Mouse (Mus musculus): ENCODE data around the gene Lrp10.

DNA sequence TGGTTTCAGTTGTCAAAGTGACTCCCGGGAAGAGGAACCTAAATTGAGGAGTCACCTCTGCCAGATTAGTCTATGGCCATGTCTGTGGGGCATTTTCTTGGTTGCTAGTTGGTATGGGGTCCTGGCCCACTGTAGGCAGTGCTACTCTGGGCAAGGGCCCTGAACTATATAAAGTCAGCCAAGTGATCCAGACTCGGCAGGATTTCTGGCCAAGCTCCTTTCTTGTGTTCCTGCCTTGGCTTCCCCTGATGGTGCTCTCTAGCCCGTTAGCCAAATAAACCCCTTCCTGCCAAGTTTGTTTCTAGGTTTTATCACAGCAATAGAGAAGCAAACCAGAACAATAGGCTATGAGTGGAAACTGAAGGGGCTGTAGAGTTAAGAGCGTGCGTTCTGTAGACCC lies 10.8 kb downstream of the Lrp10 start:
- no peak for TF ChIP-seq CTCF (IDR thresholded peaks at IDR 0.05; ENCODE audit: low read depth)
- TF ChIP-seq EP300 (IDR thresholded peaks at IDR 0.05; ENCODE audit: low read depth): no peak

Measured in liver, postnatal 0 days (tissue).